ENCODE assay signal across 24 mouse cellular contexts in genomic region chr11:6997508-6997907, GRCm38 (mm10).
A peak's percentile ranks its signal among the peaks of the same experiment; 100 is the strongest.
DNase-seq lines count a peak whose midpoint lies in the region; ATAC-seq and TF ChIP-seq lines count a peak whose summit lies in the region.
"Had no signal": no experiment of that assay in that cellular context is flagged by ENCODE, and none has a peak within 500 bp of the region (broad histone marks: within the 10 kb centered on the region; RNA-seq: fewer than 3 reads in every experiment).

No protein-coding gene starts in this region.

- no peak overlapping the region for H3K9ac ChIP-seq in heart, embryonic 15.5 days
- H3K9ac ChIP-seq in kidney, postnatal 0 days (ENCODE audit: low read depth, low read length), result no peak overlapping the region
- H3K9ac ChIP-seq in lung, embryonic 15.5 days, result no peak overlapping the region
- H3K9ac ChIP-seq: embryonic facial prominence, embryonic 13.5 days; forebrain, embryonic 12.5 days; hindbrain, embryonic 15.5 days; limb, embryonic 13.5 days; liver, embryonic 12.5 days had no signal

- no peak overlapping the region for H3K27ac ChIP-seq in heart, embryonic 15.5 days
- no peak overlapping the region; the same call in 1 of the 2 replicates for H3K27ac ChIP-seq in kidney, postnatal 0 days
- no peak overlapping the region for H3K27ac ChIP-seq in lung, embryonic 15.5 days
- H3K27ac ChIP-seq: embryonic facial prominence, embryonic 13.5 days; forebrain, embryonic 12.5 days; hindbrain, embryonic 15.5 days; limb, embryonic 13.5 days; liver, embryonic 12.5 days had no signal

- peaks cover 12% of the 10 kb centered on the region for H3K4me1 ChIP-seq in heart, embryonic 15.5 days (replicated peaks)
- H3K4me1 ChIP-seq in kidney, postnatal 0 days (replicated peaks; ENCODE audit: insufficient read depth, low read length), result peaks cover 14% of the 10 kb centered on the region; the same call in 1 of the 2 replicates
- H3K4me1 ChIP-seq in lung, embryonic 15.5 days, result no peaks in the 10 kb centered on the region
- no peaks in the 10 kb centered on the region for H3K4me1 ChIP-seq in lung, adult 2 months (ENCODE audit: control insufficient read depth, insufficient read depth, low read length)
- H3K4me1 ChIP-seq: embryonic facial prominence, embryonic 13.5 days; forebrain, embryonic 12.5 days; hindbrain, embryonic 15.5 days; limb, embryonic 13.5 days; liver, embryonic 12.5 days had no signal

- no peak overlapping the region for H3K4me2 ChIP-seq in heart, embryonic 15.5 days
- H3K4me2 ChIP-seq in kidney, postnatal 0 days (ENCODE audit: low read length), result no peak overlapping the region
- H3K4me2 ChIP-seq in lung, embryonic 15.5 days, result no peak overlapping the region
- H3K4me2 ChIP-seq: embryonic facial prominence, embryonic 13.5 days; forebrain, embryonic 12.5 days; heart, embryonic 11.5 days; hindbrain, embryonic 15.5 days; limb, embryonic 13.5 days; liver, embryonic 12.5 days had no signal

- no peaks in the 10 kb centered on the region for H3K36me3 ChIP-seq in heart, embryonic 15.5 days
- H3K36me3 ChIP-seq in kidney, postnatal 0 days (ENCODE audit: insufficient read depth, low read length), result no peaks in the 10 kb centered on the region
- no peaks in the 10 kb centered on the region for H3K36me3 ChIP-seq in lung, embryonic 15.5 days
- H3K36me3 ChIP-seq: embryonic facial prominence, embryonic 13.5 days; forebrain, embryonic 12.5 days; hindbrain, embryonic 15.5 days; limb, embryonic 13.5 days; liver, embryonic 12.5 days had no signal

- ATAC-seq in heart, embryonic 15.5 days (replicated peaks; ENCODE audit: insufficient number of reproducible peaks, insufficient read depth, low FRiP score, low read depth), result 0 out of 2 replicates have a peak, but pooled peaks have one; percentile 35
- ATAC-seq in kidney, postnatal 0 days (replicated peaks; ENCODE audit: low FRiP score, low read depth), result no peak
- peak; percentile 81; the same call in 1 of the 2 replicates for ATAC-seq in lung, embryonic 15.5 days (ENCODE audit: borderline replicate concordance, extremely low read depth, low FRiP score, low TSS enrichment)
- ATAC-seq: liver, embryonic 12.5 days had no signal

- no peak for DNase-seq in heart, adult 8-10 months (ENCODE audit: low spot score)
- peak; percentile 61 for DNase-seq in kidney, postnatal 0 days (ENCODE audit: low spot score)
- no peak for DNase-seq in kidney, postnatal 36 days
- no peak for DNase-seq in lung, adult 2 months
- DNase-seq in urinary bladder, postnatal 14 days (ENCODE audit: low spot score), result peak; percentile 5
- DNase-seq in urinary bladder, adult 2 months (ENCODE audit: low spot score), result no peak
- DNase-seq: adrenal gland, postnatal 25 days; cerebellum, adult 8-10 months; cerebellum, postnatal 36 days; embryo, embryonic 11 days; gastrocnemius, postnatal 25 days; layer of hippocampus, adult 9-11 months; lung, postnatal 10 days; midbrain, embryonic 14.5 days; thymus, postnatal 25 days had no signal

- no peak for TF ChIP-seq CTCF in kidney, postnatal 0 days (IDR thresholded peaks at IDR 0.05; ENCODE audit: low read depth)
- no peak for TF ChIP-seq CTCF in lung, adult 2 months (IDR thresholded peaks at IDR 0.05; ENCODE audit: insufficient read depth, low read length)

- 43% methylated on average over 6 of the region's 6 CpGs for WGBS in heart, embryonic 15.5 days
- WGBS in kidney, postnatal 0 days, result 47% methylated on average over 6 of the region's 6 CpGs
- WGBS in lung, embryonic 15.5 days, result 34% methylated on average over 6 of the region's 6 CpGs
- 41% methylated on average over 6 of the region's 6 CpGs for WGBS in lung, adult 2 months

- H3K9me3 ChIP-seq in heart, embryonic 15.5 days (replicated peaks), result no peaks in the 10 kb centered on the region
- no peaks in the 10 kb centered on the region for H3K9me3 ChIP-seq in kidney, postnatal 0 days (replicated peaks; ENCODE audit: low read length)
- no peaks in the 10 kb centered on the region for H3K9me3 ChIP-seq in lung, embryonic 15.5 days
- H3K9me3 ChIP-seq: embryonic facial prominence, embryonic 13.5 days; forebrain, embryonic 12.5 days; hindbrain, embryonic 15.5 days; limb, embryonic 13.5 days; liver, embryonic 12.5 days had no signal

- H3K27me3 ChIP-seq in heart, embryonic 15.5 days, result no peaks in the 10 kb centered on the region
- no peaks in the 10 kb centered on the region for H3K27me3 ChIP-seq in kidney, postnatal 0 days (ENCODE audit: insufficient read depth, low read length)
- no peaks in the 10 kb centered on the region; the same call in 1 of the 2 replicates for H3K27me3 ChIP-seq in lung, embryonic 15.5 days
- H3K27me3 ChIP-seq: embryonic facial prominence, embryonic 13.5 days; forebrain, embryonic 12.5 days; hindbrain, embryonic 15.5 days; limb, embryonic 13.5 days; liver, embryonic 12.5 days had no signal

- TF ChIP-seq POLR2A in lung, adult 2 months (IDR thresholded peaks at IDR 0.05; ENCODE audit: borderline replicate concordance, extremely low read depth, low read depth, low read length), result no peak

- no peak overlapping the region for H3K4me3 ChIP-seq in heart, embryonic 15.5 days
- H3K4me3 ChIP-seq in kidney, postnatal 0 days (replicated peaks; ENCODE audit: low read depth, low read length), result no peak overlapping the region
- no peak overlapping the region for H3K4me3 ChIP-seq in lung, embryonic 15.5 days
- no peak overlapping the region for H3K4me3 ChIP-seq in lung, adult 2 months (replicated peaks; ENCODE audit: extremely low read depth, low read depth, low read length)
- H3K4me3 ChIP-seq: embryonic facial prominence, embryonic 13.5 days; erythroblast, embryonic 14.5 days; forebrain, embryonic 12.5 days; hindbrain, embryonic 15.5 days; limb, embryonic 13.5 days; liver, embryonic 12.5 days had no signal

Comparison
In these comparisons a context has a peak if more than half of its experiments do, and no peak if none do; other contexts are left out.
1. DNase-seq: peak in kidney, postnatal 0 days (single experiment) and urinary bladder, postnatal 14 days (single experiment); none in heart, adult 8-10 months (single experiment), kidney, postnatal 36 days (0 of 2), lung, adult 2 months (single experiment) and urinary bladder, adult 2 months (single experiment).